In genomic region chr19:44458696-44459095, GRCm38 (mm10) we compare ENCODE assay signal across 11 mouse cellular contexts. TPM values are rescaled to one million over a fixed set of nuclear protein-coding genes. Genes with fewer than 3 reads are reported as not detected.
DNase-seq lines count a peak whose midpoint lies in the region; TF ChIP-seq lines count a peak whose summit lies in the region.
"Had no signal": no experiment of that assay in that cellular context is flagged by ENCODE, and none has a peak within 500 bp of the region (broad histone marks: within the 10 kb centered on the region; RNA-seq: fewer than 3 reads in every experiment).

No protein-coding gene starts in this region.

- WGBS in kidney, adult 2 months = 87% methylated on average over 13 of the region's 13 CpGs

- no peaks in the 10 kb centered on the region for H3K27me3 ChIP-seq in kidney, adult 2 months (replicated peaks; ENCODE audit: control insufficient read depth, insufficient read depth, low read length)
- H3K27me3 ChIP-seq: midbrain, embryonic 12.5 days had no signal

- H3K4me3 ChIP-seq in kidney, adult 2 months (ENCODE audit: insufficient read depth, low read depth, low read length) = no peak overlapping the region
- H3K4me3 ChIP-seq: midbrain, embryonic 12.5 days had no signal

- no peaks in the 10 kb centered on the region for H3K4me1 ChIP-seq in kidney, adult 2 months (ENCODE audit: control insufficient read depth, insufficient read depth, low read length)
- H3K4me1 ChIP-seq: midbrain, embryonic 12.5 days had no signal

- peak; percentile 63 for DNase-seq in kidney, adult 2 months
- no peak for DNase-seq in kidney, postnatal 14 days
- DNase-seq in adrenal gland, postnatal 36 days = peak; percentile 46 to 52
- DNase-seq in cerebellum, postnatal 10 days = peak; percentile 55 to 60
- DNase-seq in layer of hippocampus, postnatal 10 days (ENCODE audit: low spot score in 2 of 2) = peak; percentile 6 to 20
- no peak for DNase-seq in frontal cortex, postnatal 25 days (ENCODE audit: low spot score in 2 of 2)
- no peak for DNase-seq in embryo, embryonic 10 days (ENCODE audit: low spot score)

- no peaks in the 10 kb centered on the region for H3K36me3 ChIP-seq in kidney, adult 2 months (ENCODE audit: control insufficient read depth, insufficient read depth, low read length)
- H3K36me3 ChIP-seq: midbrain, embryonic 12.5 days had no signal

- H3K27ac ChIP-seq in kidney, adult 2 months (ENCODE audit: insufficient read depth, low read depth, low read length) = no peak overlapping the region
- H3K27ac ChIP-seq: midbrain, embryonic 12.5 days had no signal

- no peak for TF ChIP-seq CTCF in kidney, adult 2 months (conservative IDR thresholded peaks at IDR 0.05; ENCODE audit: insufficient read depth, insufficient read length, low read depth, low read length)

- no peak for TF ChIP-seq POLR2A in kidney, adult 2 months (IDR thresholded peaks at IDR 0.05; ENCODE audit: low read depth, low read length)

RNA-seq across cellular contexts. Expression of gene Wnt8b, which starts 34.6 kb away (rescaled TPM):
- polyA plus RNA-seq in kidney, adult 2 months (2012; rRNA removed) = 0.11 and 0.14 TPM in 2 replicates
- under 1 TPM; 0.13 to 0.20 TPM for total RNA-seq in adrenal gland, postnatal 36 days (2021)
- total RNA-seq in layer of hippocampus, postnatal 10 days (2021) = under 1 TPM; 0.30 to 0.31 TPM
- total RNA-seq: MEL had no signal
- polyA plus RNA-seq: limb, embryonic 11.5 days; spleen, adult 2 months had no signal

RNA-seq across cellular contexts. Expression of gene Scd1, which starts 51.0 kb away (rescaled TPM):
- 3,910 and 4,173 TPM in 2 replicates for polyA plus RNA-seq in kidney, adult 2 months (2012; rRNA removed)
- 1,000 to 10,000 TPM; 2,304 to 4,221 TPM for total RNA-seq in adrenal gland, postnatal 36 days (2021)
- total RNA-seq in layer of hippocampus, postnatal 10 days (2021) = 100 to 1,000 TPM; 106 to 146 TPM

Comparison
In these comparisons a context has a peak if more than half of its experiments do, and no peak if none do; other contexts are left out.
1. DNase-seq: peak in kidney, adult 2 months (single experiment), adrenal gland, postnatal 36 days (2 of 2), cerebellum, postnatal 10 days (2 of 2) and layer of hippocampus, postnatal 10 days (2 of 2); none in kidney, postnatal 14 days (single experiment), frontal cortex, postnatal 25 days (0 of 2) and embryo, embryonic 10 days (single experiment).
2. RNA of gene Scd1, which starts 51.0 kb away (total RNA-seq): 2,304 to 4,221 TPM in adrenal gland, postnatal 36 days; 106 to 146 TPM in layer of hippocampus, postnatal 10 days; every median in the first group is over 10 times any median in the second.